Mouse (Mus musculus) kidney, adult 11 months (tissue): ENCODE results near the gene Uhrf2.

Source experiments
- DNase-seq: peaks from one replicate; pipeline ENCODE4 v3.0.0; 2022

Uhrf2 gene

GRCm38 (mm10) chr19:30051479-30051878 lies 21.2 kb downstream of the Uhrf2 start:
- no peak for DNase-seq

- no peak for DNase-seq
Observed at GRCm38 (mm10) chr19:30054218-30054617, 23.9 kb downstream of the Uhrf2 start.

- DNase-seq = no peak
Observed at GRCm38 (mm10) chr19:30065797-30066196, 35.5 kb downstream of the Uhrf2 start.

- no peak for DNase-seq
Observed at GRCm38 (mm10) chr19:30090163-30090562, 59.9 kb downstream of the Uhrf2 start.

- DNase-seq = no peak
Observed at GRCm38 (mm10) chr19:30091644-30092295, 61.5 kb downstream of the Uhrf2 start.

GRCm38 (mm10) chr19:30096186-30096585 lies 65.9 kb downstream of the Uhrf2 start:
- DNase-seq = no peak

GRCm38 (mm10) chr19:30097039-30097438 lies 66.7 kb downstream of the Uhrf2 start:
- DNase-seq = no peak

- no peak for DNase-seq
Observed at GRCm38 (mm10) chr19:30100571-30100970, 70.3 kb downstream of the Uhrf2 start.

- DNase-seq = no peak
Observed at GRCm38 (mm10) chr19:30102620-30103019, 72.3 kb downstream of the Uhrf2 start.

- DNase-seq = no peak
Observed at GRCm38 (mm10) chr19:30105045-30105842, 74.9 kb downstream of the Uhrf2 start.

- no peak for DNase-seq
Observed at GRCm38 (mm10) chr19:30107221-30107845, 77.0 kb downstream of the Uhrf2 start.

- DNase-seq = no peak
Observed at GRCm38 (mm10) chr19:30108616-30109015, 78.3 kb downstream of the Uhrf2 start.

- DNase-seq = no peak
Observed at GRCm38 (mm10) chr19:30109122-30109521, 78.8 kb downstream of the Uhrf2 start.

- no peak for DNase-seq
Observed at GRCm38 (mm10) chr19:30111421-30111820, 81.1 kb downstream of the Uhrf2 start.

GRCm38 (mm10) chr19:30112961-30113688 lies 82.8 kb downstream of the Uhrf2 start:
- DNase-seq = no peak

- DNase-seq = no peak
Observed at GRCm38 (mm10) chr19:30114919-30115441, 84.7 kb downstream of the Uhrf2 start.

GRCm38 (mm10) chr19:30115606-30116005 lies 85.3 kb downstream of the Uhrf2 start:
- DNase-seq = no peak

- DNase-seq = no peak
Observed at GRCm38 (mm10) chr19:30117241-30117640, 86.9 kb downstream of the Uhrf2 start.

GRCm38 (mm10) chr19:30117775-30118174 lies 87.5 kb downstream of the Uhrf2 start:
- no peak for DNase-seq

GRCm38 (mm10) chr19:30118344-30119312 lies 88.3 kb downstream of the Uhrf2 start:
- DNase-seq = peak; percentile 67

- no peak for DNase-seq
Observed at GRCm38 (mm10) chr19:30124999-30125669, 94.8 kb downstream of the Uhrf2 start.
